Mouse (Mus musculus) lung, embryonic 14.5 days (tissue): ENCODE measurements around the gene Plppr3. TPM values are rescaled to one million over a fixed set of nuclear protein-coding genes. Genes with fewer than 3 reads are reported as not detected.

Experiments used
- ATAC-seq: fragments of 200-750 bp; cut with Nextera tagmentation; 2 replicates; pipeline ENCODE4 v1.8.0; 2017; ENCODE audit warnings: mild to moderate bottlenecking, moderate TSS enrichment, moderate library complexity; ENCODE audit not compliant: insufficient read depth
- DNase-seq: peaks from one replicate; pipeline ENCODE4 v3.0.0-alpha.2; 2015
- H3K27ac ChIP-seq: fragments of 300-500 bp; sonication (generic); 2 replicates; pipeline ENCODE4 v1.5.1; 2014; ENCODE audit warnings: low read depth, mild to moderate bottlenecking, moderate library complexity
- H3K27me3 ChIP-seq: fragments of 300-500 bp; sonication (generic); 2 replicates; pipeline ENCODE4 v1.6.1; 2014; ENCODE audit warnings: low read length, control low read depth; ENCODE audit not compliant: insufficient read depth
- H3K36me3 ChIP-seq: fragments of 300-500 bp; sonication (generic); 2 replicates; pipeline ENCODE4 v1.6.1; 2014; ENCODE audit warnings: control low read depth; ENCODE audit not compliant: insufficient read depth
- H3K4me1 ChIP-seq: fragments of 300-500 bp; sonication (generic); 2 replicates; pipeline ENCODE4 v1.6.1; 2014; ENCODE audit warnings: antibody characterized with exemption, control low read depth; ENCODE audit not compliant: insufficient read depth
- H3K4me2 ChIP-seq: fragments of 300-500 bp; sonication (generic); 2 replicates; pipeline ENCODE4 v1.6.1; 2014; ENCODE audit warnings: mild to moderate bottlenecking
- H3K4me3 ChIP-seq: fragments of 300-500 bp; sonication (generic); 2 replicates; pipeline ENCODE4 v1.5.1; 2014; ENCODE audit warnings: low read depth, low read length
- H3K9ac ChIP-seq: fragments of 300-500 bp; sonication (generic); 2 replicates; pipeline ENCODE4 v1.6.1; 2014
- H3K9me3 ChIP-seq: fragments of 300-500 bp; sonication (generic); 2 replicates; pipeline ENCODE4 v1.6.1; 2016; ENCODE audit warnings: low read depth, low read length, control low read depth
- CTCF ChIP-seq: IDR thresholded peaks from 2 replicates; pipeline ENCODE4 v1.5.1; 2016; ENCODE audit warnings: antibody characterized with exemption, low read depth
- WGBS: fragments of 180-500 bp; shearing (Covaris S2); extraction: QIAGEN DNeasy Blood & Tissue Kit; methylation state at CpG from one replicate; pipeline ENCODE4 v1.1.7; 2014; 5-methylcytosine and 5-hydroxymethylcytosine counted together
- microRNA-seq: library from miRNA; unstranded; fragments of <30 nt; microRNA quantifications from one replicate; pipeline ENCODE4, GENCODE M21; 2016; ENCODE audit warnings: borderline number of aligned reads
- polyA plus RNA-seq: library from polyadenylated mRNA; unstranded; fragments of >200 nt; fragmentation: Nextera tagmentation; extraction: Ambion mirVana; gene quantifications from 2 replicates; pipeline ENCODE4 v1.2.1, GENCODE M21; 2014

The Plppr3 gene
- polyA plus RNA-seq, 1 experiment from 2014 or later = 37.4 TPM

DNA sequence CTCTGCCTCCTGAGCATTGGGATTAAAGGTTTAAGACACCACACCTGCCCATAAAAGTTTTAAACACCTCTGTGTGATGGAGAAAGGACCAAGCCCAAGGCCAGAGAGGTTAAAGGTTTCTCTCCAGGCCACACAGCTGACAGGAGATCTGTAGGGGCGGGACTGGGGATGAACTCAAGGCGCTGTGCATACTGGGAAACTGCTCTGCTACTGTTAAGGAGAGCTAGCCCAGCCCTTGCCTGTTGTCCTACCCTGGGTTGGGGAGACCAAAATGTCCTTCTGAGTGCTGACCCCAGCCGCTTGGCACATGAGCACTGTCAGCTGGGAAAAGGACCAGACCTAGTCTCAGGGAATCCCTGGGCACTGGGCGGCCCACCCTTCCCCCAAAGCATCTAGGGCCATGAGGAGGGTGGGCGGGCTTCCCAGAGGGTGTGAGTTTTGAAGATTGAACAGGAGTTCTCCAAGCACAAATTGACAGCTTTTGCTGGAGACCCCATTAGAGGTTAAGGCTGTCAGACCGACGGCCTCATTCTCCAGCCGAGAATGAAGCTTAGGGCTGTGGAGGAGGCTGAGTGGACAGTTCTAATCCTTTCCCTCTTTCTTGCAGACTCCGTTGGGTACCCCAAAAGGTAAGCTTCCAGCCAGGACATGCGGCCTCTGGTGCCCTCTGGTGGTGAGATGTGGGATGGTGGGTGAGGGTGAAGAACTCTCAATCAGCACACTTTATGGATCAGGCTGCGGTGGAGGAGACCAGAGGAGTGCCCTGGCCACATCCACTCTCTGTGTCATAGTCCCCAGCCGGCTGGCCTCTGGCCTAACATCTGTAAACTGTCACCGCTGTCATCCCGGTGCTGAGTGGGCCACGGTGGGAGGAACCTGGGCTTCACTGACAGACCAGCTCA, 62.4 kb downstream of the Plppr3 start:
- H3K36me3 ChIP-seq = peaks cover 45% of the 10 kb centered on the region
- ATAC-seq (peak; percentile 26; the same call in 1 of the 2 replicates), DNase-seq (peak; percentile 88)
- H3K27me3 ChIP-seq = no peaks in the 10 kb centered on the region
- no peak overlapping the region for H3K4me2 ChIP-seq
- 30% methylated on average over 15 of the region's 15 CpGs for WGBS
- no peaks in the 10 kb centered on the region for H3K9me3 ChIP-seq
- H3K4me3 ChIP-seq = no peak overlapping the region
- peak; percentile 98 for TF ChIP-seq CTCF
- H3K4me1 ChIP-seq = no peaks in the 10 kb centered on the region
- no peak overlapping the region for H3K27ac ChIP-seq
- H3K9ac ChIP-seq = no peak overlapping the region

Small RNA genes within 50 kb of the gene (microRNA-seq; reads per million reads assigned to microRNA genes)
- gene Mir6910 = not detected

Other genes with a start within 250 kb of the Plppr3 start
- gene Shc2, start 236.7 kb downstream of the Plppr3 start, polyA plus RNA-seq = 5.8 and 7.1 TPM in 2 replicates
- gene Odf3l2, start 228.9 kb downstream of the Plppr3 start, polyA plus RNA-seq = not detected in 2 replicates
- 0.93 and 1.2 TPM in 2 replicates for gene Madcam1, start 210.1 kb downstream of the Plppr3 start, polyA plus RNA-seq
- 56.4 and 62.4 TPM in 2 replicates for gene Tpgs1, start 205.3 kb downstream of the Plppr3 start, polyA plus RNA-seq
- gene Cdc34, start 192.4 kb downstream of the Plppr3 start, polyA plus RNA-seq = 88.2 and 92.9 TPM in 2 replicates
- 0.24 and 0.84 TPM in 2 replicates for gene Gzmm, start 185.6 kb downstream of the Plppr3 start, polyA plus RNA-seq
- gene Bsg, start 170.1 kb downstream of the Plppr3 start, polyA plus RNA-seq = 842 and 871 TPM in 2 replicates
- 0.14 TPM in 1 of 2 replicates, not detected in the other for gene Hcn2, start 158.0 kb downstream of the Plppr3 start, polyA plus RNA-seq
- 44.2 and 44.6 TPM in 2 replicates for gene Polrmt, start 128.1 kb downstream of the Plppr3 start, polyA plus RNA-seq
- gene Fgf22, start 119.6 kb downstream of the Plppr3 start, polyA plus RNA-seq = 0.30 and 0.41 TPM in 2 replicates
- gene Rnf126, start 107.7 kb downstream of the Plppr3 start, polyA plus RNA-seq = 107 and 123 TPM in 2 replicates
- gene Fstl3, start 97.4 kb downstream of the Plppr3 start, polyA plus RNA-seq = 12.2 and 12.4 TPM in 2 replicates
- 0.11 TPM in 1 of 2 replicates, not detected in the other for gene Prss57, start 83.7 kb downstream of the Plppr3 start, polyA plus RNA-seq
- 68.1 and 72.4 TPM in 2 replicates for gene Palm, start 81.1 kb downstream of the Plppr3 start, polyA plus RNA-seq
- 5.0 and 6.1 TPM in 2 replicates for gene Misp, start 53.6 kb downstream of the Plppr3 start, polyA plus RNA-seq
- 355 and 366 TPM in 2 replicates for gene Ptbp1, start 20.2 kb downstream of the Plppr3 start, polyA plus RNA-seq
- 3.5 and 3.7 TPM in 2 replicates for gene Prtn3, start 158 bp downstream of the Plppr3 start, polyA plus RNA-seq
- gene Elane, start 11.6 kb upstream of the Plppr3 start, polyA plus RNA-seq = 0.18 and 0.26 TPM in 2 replicates
- gene Cfd, start 16.2 kb upstream of the Plppr3 start, polyA plus RNA-seq = not detected in 2 replicates
- gene Med16, start 34.3 kb upstream of the Plppr3 start, polyA plus RNA-seq = 55.5 and 58.7 TPM in 2 replicates
- gene Gm26602, start 36.2 kb upstream of the Plppr3 start, polyA plus RNA-seq = 4.1 TPM in 1 of 2 replicates, not detected in the other
- gene Kiss1r, start 42.3 kb upstream of the Plppr3 start, polyA plus RNA-seq = 0.70 and 1.2 TPM in 2 replicates
- 127 and 132 TPM in 2 replicates for gene R3hdm4, start 46.6 kb upstream of the Plppr3 start, polyA plus RNA-seq
- 5.1 and 5.4 TPM in 2 replicates for gene Arid3a, start 52.4 kb upstream of the Plppr3 start, polyA plus RNA-seq
- 113 and 124 TPM in 2 replicates for gene Wdr18, start 85.5 kb upstream of the Plppr3 start, polyA plus RNA-seq
- gene Grin3b, start 96.1 kb upstream of the Plppr3 start, polyA plus RNA-seq = 0.30 and 0.41 TPM in 2 replicates
- gene Tmem259, start 109.7 kb upstream of the Plppr3 start, polyA plus RNA-seq = 19.3 and 23.4 TPM in 2 replicates
- 354 and 364 TPM in 2 replicates for gene Cnn2, start 114.0 kb upstream of the Plppr3 start, polyA plus RNA-seq
- gene Abca7, start 121.9 kb upstream of the Plppr3 start, polyA plus RNA-seq = 3.0 and 3.5 TPM in 2 replicates
- gene Arhgap45, start 142.0 kb upstream of the Plppr3 start, polyA plus RNA-seq = 11.2 and 13.2 TPM in 2 replicates
- gene Polr2e, start 165.2 kb upstream of the Plppr3 start, polyA plus RNA-seq = 240 and 258 TPM in 2 replicates
- gene Gpx4, start 172.5 kb upstream of the Plppr3 start, polyA plus RNA-seq = 471 and 474 TPM in 2 replicates
- gene Sbno2, start 230.9 kb upstream of the Plppr3 start, polyA plus RNA-seq = 13.9 and 16.3 TPM in 2 replicates
- gene Stk11, start 241.2 kb upstream of the Plppr3 start, polyA plus RNA-seq = 28.7 and 29.7 TPM in 2 replicates